Mouse (Mus musculus) cerebellum, adult 2 months (tissue): ENCODE measurements around the gene Stab2. TPM values are rescaled to one million over a fixed set of nuclear protein-coding genes. Genes with fewer than 3 reads are reported as not detected.

Source experiments
- DNase-seq, 2 experiments: peaks; one replicate each; pipeline ENCODE4 v3.0.0; 2021
- H3K27ac ChIP-seq: fragments of 200-500 bp; 2 replicates; pipeline ENCODE4 v1.5.1; 2012; ENCODE audit warnings: low read length, control low read depth, inconsistent platforms; ENCODE audit not compliant: insufficient read depth
- H3K27me3 ChIP-seq: fragments of 200-500 bp; 2 replicates; pipeline ENCODE4 v1.6.1; 2012; ENCODE audit warnings: inconsistent platforms, mild to moderate bottlenecking, low read length, moderate library complexity; ENCODE audit not compliant: control insufficient read depth, insufficient read depth
- H3K4me1 ChIP-seq: fragments of 200-500 bp; 2 replicates; pipeline ENCODE4 v1.6.1; 2011; ENCODE audit warnings: low read length; ENCODE audit not compliant: control insufficient read depth, insufficient read depth
- H3K4me3 ChIP-seq: fragments of 200-500 bp; replicated peaks from 2 replicates; pipeline ENCODE3; 2011; ENCODE audit warnings: mild to moderate bottlenecking, low read depth, low read length, control low read depth; ENCODE audit not compliant: insufficient read depth
- CTCF ChIP-seq: fragments of 200-500 bp; IDR thresholded peaks from 2 replicates; pipeline ENCODE4 v1.5.1; 2011; ENCODE audit warnings: low read depth, mild to moderate bottlenecking, control low read depth, low read length, moderate library complexity, borderline replicate concordance; ENCODE audit not compliant: insufficient read depth
- POLR2A ChIP-seq: fragments of 200-500 bp; IDR thresholded peaks from 2 replicates; pipeline ENCODE4 v1.6.1; 2011; ENCODE audit warnings: low read length, control low read depth, borderline replicate concordance; ENCODE audit not compliant: insufficient read depth
- WGBS: fragments of 180-500 bp; shearing (Covaris S2); methylation state at CpG from one replicate; pipeline ENCODE4 v1.1.7; 2018; 5-methylcytosine and 5-hydroxymethylcytosine counted together
- polyA plus RNA-seq: library from polyadenylated mRNA; depleted of rRNA; stranded (reverse); fragments of >200 nt; gene quantifications from 2 replicates; pipeline ENCODE4 v1.2.3, GENCODE M21; 2012

Gene Stab2
- polyA plus RNA-seq, 1 experiment = 0.11 TPM

- TF ChIP-seq POLR2A (no peak), CTCF (no peak)
- Histone ChIP-seq H3K4me3 (no peak overlapping the region), H3K4me1 (no peaks in the 10 kb centered on the region), H3K27ac (no peak overlapping the region), H3K27me3 (no peaks in the 10 kb centered on the region)
- 82% methylated on average over 6 of the region's 6 CpGs for WGBS
- no peak for DNase-seq
Measured at GRCm38 (mm10) chr10:87039340-87039739, 31.5 kb upstream of the Stab2 start.

- TF ChIP-seq POLR2A (no peak), CTCF (no peak)
- DNase-seq = no peak
- Histone ChIP-seq H3K4me3 (no peak overlapping the region), H3K27me3 (no peaks in the 10 kb centered on the region), H3K27ac (no peak overlapping the region), H3K4me1 (no peaks in the 10 kb centered on the region)
- 42% methylated on average over 5 of the region's 5 CpGs for WGBS
Measured at GRCm38 (mm10) chr10:87037062-87037461, 29.2 kb upstream of the Stab2 start.

GRCm38 (mm10) chr10:87036271-87036703 lies 28.5 kb upstream of the Stab2 start:
- 9% methylated on average over 14 of the region's 14 CpGs for WGBS
- no peak for DNase-seq
- no peaks in the 10 kb centered on the region for H3K27me3 ChIP-seq
- H3K4me1 ChIP-seq = no peaks in the 10 kb centered on the region
- no peak for TF ChIP-seq CTCF
- TF ChIP-seq POLR2A = no peak
- no peak overlapping the region for H3K27ac ChIP-seq
- no peak overlapping the region for H3K4me3 ChIP-seq

- no peak for DNase-seq
- H3K4me1 ChIP-seq = no peaks in the 10 kb centered on the region
- H3K27ac ChIP-seq = no peak overlapping the region
- 45% methylated on average over 15 of the region's 15 CpGs for WGBS
- no peaks in the 10 kb centered on the region for H3K27me3 ChIP-seq
- H3K4me3 ChIP-seq = no peak overlapping the region
- TF ChIP-seq CTCF (no peak), POLR2A (no peak)
Measured at GRCm38 (mm10) chr10:87035866-87036265, 28.0 kb upstream of the Stab2 start.

GRCm38 (mm10) chr10:87032768-87033167 lies 24.9 kb upstream of the Stab2 start:
- no peaks in the 10 kb centered on the region for H3K4me1 ChIP-seq
- no peaks in the 10 kb centered on the region for H3K27me3 ChIP-seq
- no peak overlapping the region for H3K27ac ChIP-seq
- 82% methylated on average over 8 of the region's 8 CpGs for WGBS
- no peak for DNase-seq
- H3K4me3 ChIP-seq = no peak overlapping the region
- TF ChIP-seq POLR2A (no peak), CTCF (no peak)

GRCm38 (mm10) chr10:87024884-87025283 lies 17.1 kb upstream of the Stab2 start:
- H3K4me1 ChIP-seq = no peaks in the 10 kb centered on the region
- TF ChIP-seq CTCF (peak; percentile 99), POLR2A (no peak)
- no peak overlapping the region for H3K27ac ChIP-seq
- 2% methylated on average over 10 of the region's 10 CpGs for WGBS
- DNase-seq = peak; percentile 66 to 75
- H3K27me3 ChIP-seq = no peaks in the 10 kb centered on the region
- no peak overlapping the region for H3K4me3 ChIP-seq

- 54% methylated on average over 16 of the region's 16 CpGs for WGBS
- H3K4me3 ChIP-seq = no peak overlapping the region
- no peaks in the 10 kb centered on the region for H3K4me1 ChIP-seq
- no peaks in the 10 kb centered on the region for H3K27me3 ChIP-seq
- peak; percentile 18 to 25 for DNase-seq
- no peak overlapping the region for H3K27ac ChIP-seq
- TF ChIP-seq CTCF (no peak), POLR2A (no peak)
Measured at GRCm38 (mm10) chr10:87020711-87021110, 12.9 kb upstream of the Stab2 start.

GRCm38 (mm10) chr10:87018876-87019275 lies 11.1 kb upstream of the Stab2 start:
- TF ChIP-seq POLR2A (no peak), CTCF (no peak)
- Histone ChIP-seq H3K27me3 (no peaks in the 10 kb centered on the region), H3K4me1 (no peaks in the 10 kb centered on the region), H3K4me3 (no peak overlapping the region), H3K27ac (no peak overlapping the region)
- DNase-seq = no peak
- WGBS = 67% methylated on average over 9 of the region's 9 CpGs
